Mouse (Mus musculus) hindlimb bud, embryonic 11.5 days (tissue): ENCODE results near the gene Slc22a1.
A peak's percentile ranks its signal among the peaks of the same experiment; 100 is the strongest.

Experiments
- DNase-seq: peaks from one replicate; pipeline ENCODE4 v3.0.0-alpha.2; 2012; ENCODE audit warnings: low read depth, low spot score; ENCODE audit errors: extremely low spot score

The Slc22a1 gene

GRCm38 (mm10) chr17:12675646-12676045 lies at the start of gene Slc22a1:
Gene Slc22a1, minus strand, starts transcription at chr17:12675829.
- no peak for DNase-seq

- peak; percentile 77 for DNase-seq
Measured at GRCm38 (mm10) chr17:12724767-12725744, 49.4 kb upstream of the Slc22a1 start.

- DNase-seq = no peak
Measured at GRCm38 (mm10) chr17:12723986-12724766, 48.5 kb upstream of the Slc22a1 start.

- DNase-seq = no peak
Measured at GRCm38 (mm10) chr17:12722622-12723021, 47.0 kb upstream of the Slc22a1 start.

- DNase-seq = no peak
Measured at GRCm38 (mm10) chr17:12721118-12721886, 45.7 kb upstream of the Slc22a1 start.

- no peak for DNase-seq
Measured at GRCm38 (mm10) chr17:12718251-12718650, 42.6 kb upstream of the Slc22a1 start.

GRCm38 (mm10) chr17:12717445-12717844 lies 41.8 kb upstream of the Slc22a1 start:
- DNase-seq = no peak

- no peak for DNase-seq
Measured at GRCm38 (mm10) chr17:12715032-12715431, 39.4 kb upstream of the Slc22a1 start.

- DNase-seq = no peak
Measured at GRCm38 (mm10) chr17:12714080-12714561, 38.5 kb upstream of the Slc22a1 start.

- no peak for DNase-seq
Measured at GRCm38 (mm10) chr17:12712993-12713392, 37.4 kb upstream of the Slc22a1 start.

GRCm38 (mm10) chr17:12712191-12712590 lies 36.6 kb upstream of the Slc22a1 start:
- no peak for DNase-seq

- no peak for DNase-seq
Measured at GRCm38 (mm10) chr17:12710976-12711375, 35.3 kb upstream of the Slc22a1 start.

GRCm38 (mm10) chr17:12710050-12710780 lies 34.6 kb upstream of the Slc22a1 start:
- no peak for DNase-seq

- no peak for DNase-seq
Measured at GRCm38 (mm10) chr17:12708398-12708797, 32.8 kb upstream of the Slc22a1 start.

GRCm38 (mm10) chr17:12706590-12707049 lies 31.0 kb upstream of the Slc22a1 start:
- no peak for DNase-seq

- DNase-seq = no peak
Measured at GRCm38 (mm10) chr17:12702901-12703300, 27.3 kb upstream of the Slc22a1 start.

- no peak for DNase-seq
Measured at GRCm38 (mm10) chr17:12700373-12700772, 24.7 kb upstream of the Slc22a1 start.

GRCm38 (mm10) chr17:12691899-12692298 lies 16.3 kb upstream of the Slc22a1 start:
- DNase-seq = no peak

- DNase-seq = no peak
Measured at GRCm38 (mm10) chr17:12689537-12689936, 13.9 kb upstream of the Slc22a1 start.
